Mouse (Mus musculus) heart, adult 18-20 months (tissue): Measurements from ENCODE around the gene Car3. TPM values are rescaled to one million over a fixed set of nuclear protein-coding genes. Genes with fewer than 3 reads are reported as not detected.
A peak's percentile ranks its signal among the peaks of the same experiment; 100 is the strongest.
"Not testable (repeated sequence)": the region's sequence is repeated elsewhere in the genome, so short reads cannot be mapped to it uniquely, and the experiment has no call there.

Experiments used
- DNase-seq, 2 experiments: peaks; one replicate each; pipeline ENCODE4 v3.0.0; 2021 to 2022; ENCODE audit warnings: mixed read lengths in 1 of 2
- long read RNA-seq, 2 experiments: library from polyadenylated mRNA; stranded (forward); transcript quantifications; one replicate each; pipeline ENCODE4 v2.0.0; 2021
- total RNA-seq, 2 experiments: library from RNA; stranded (reverse); gene quantifications; 2 replicates each; pipeline ENCODE4 v1.2.3; 2021

Car3 gene
- total RNA-seq: 100 to 1,000 TPM in 1 of 2 experiments, 10 to 100 TPM in 1; 55.7 to 255 TPM
- long read RNA-seq, experiment 1, transcript Car3-201 (7 exons, 1,679 nt): major isoform, 27 of 29 reads
- long read RNA-seq, experiment 1, partial matches to known transcripts: 2 of 29 reads
- long read RNA-seq, experiment 1, other reads (novel, unspliced or antisense): 0 of 29 reads
- long read RNA-seq, experiment 2, transcript Car3-201 (7 exons, 1,679 nt): major isoform, 293 of 310 reads
- long read RNA-seq, experiment 2, partial matches to known transcripts: 15 of 310 reads
- long read RNA-seq, experiment 2, other reads (novel, unspliced or antisense): 1 of 310 reads

GRCm38 (mm10) chr3:14863022-14863711 is at the start of gene Car3:
Gene Car3, plus strand, starts transcription at chr3:14863512.
- DNase-seq: no peak

GRCm38 (mm10) chr3:14815396-14815795 is 47.9 kb upstream of the Car3 start:
- DNase-seq: not testable (repeated sequence)

- DNase-seq: no peak
Observed at GRCm38 (mm10) chr3:14819844-14820504, 43.3 kb upstream of the Car3 start.

- no peak for DNase-seq
Observed at GRCm38 (mm10) chr3:14828896-14829295, 34.4 kb upstream of the Car3 start.

- no peak for DNase-seq
Observed at GRCm38 (mm10) chr3:14831219-14831835, 32.0 kb upstream of the Car3 start.

GRCm38 (mm10) chr3:14832766-14833165 is 30.5 kb upstream of the Car3 start:
- peak; percentile 7 to 39 for DNase-seq

GRCm38 (mm10) chr3:14838936-14839335 is 24.4 kb upstream of the Car3 start:
- DNase-seq: no peak

- DNase-seq: no peak
Observed at GRCm38 (mm10) chr3:14839466-14840118, 23.7 kb upstream of the Car3 start.

- no peak for DNase-seq
Observed at GRCm38 (mm10) chr3:14848587-14849254, 14.6 kb upstream of the Car3 start.

- no peak for DNase-seq
Observed at GRCm38 (mm10) chr3:14853966-14854365, 9.3 kb upstream of the Car3 start.

- DNase-seq: no peak
Observed at GRCm38 (mm10) chr3:14854446-14854845, 8.9 kb upstream of the Car3 start.

GRCm38 (mm10) chr3:14857874-14858273 is 5.4 kb upstream of the Car3 start:
- DNase-seq: no peak

- no peak for DNase-seq
Observed at GRCm38 (mm10) chr3:14860291-14860690, 3.0 kb upstream of the Car3 start.

GRCm38 (mm10) chr3:14861165-14861564 is 2.1 kb upstream of the Car3 start:
- no peak for DNase-seq

GRCm38 (mm10) chr3:14861787-14862186 is 1.5 kb upstream of the Car3 start:
- no peak for DNase-seq

- no peak for DNase-seq
Observed at GRCm38 (mm10) chr3:14862654-14863021, 674 bp upstream of the Car3 start.

GRCm38 (mm10) chr3:14863922-14864321 is 610 bp downstream of the Car3 start:
- no peak for DNase-seq

GRCm38 (mm10) chr3:14865941-14866340 is 2.6 kb downstream of the Car3 start:
- no peak for DNase-seq

- peak; percentile 61 to 75 for DNase-seq
Observed at GRCm38 (mm10) chr3:14869779-14870178, 6.5 kb downstream of the Car3 start.

GRCm38 (mm10) chr3:14870528-14870927 is 7.2 kb downstream of the Car3 start:
- DNase-seq: no peak

GRCm38 (mm10) chr3:14871386-14871785 is 8.1 kb downstream of the Car3 start:
- DNase-seq: no peak
